Mouse (Mus musculus): Measurements from ENCODE around the gene Camkk2.

Camkk2 gene

DNA sequence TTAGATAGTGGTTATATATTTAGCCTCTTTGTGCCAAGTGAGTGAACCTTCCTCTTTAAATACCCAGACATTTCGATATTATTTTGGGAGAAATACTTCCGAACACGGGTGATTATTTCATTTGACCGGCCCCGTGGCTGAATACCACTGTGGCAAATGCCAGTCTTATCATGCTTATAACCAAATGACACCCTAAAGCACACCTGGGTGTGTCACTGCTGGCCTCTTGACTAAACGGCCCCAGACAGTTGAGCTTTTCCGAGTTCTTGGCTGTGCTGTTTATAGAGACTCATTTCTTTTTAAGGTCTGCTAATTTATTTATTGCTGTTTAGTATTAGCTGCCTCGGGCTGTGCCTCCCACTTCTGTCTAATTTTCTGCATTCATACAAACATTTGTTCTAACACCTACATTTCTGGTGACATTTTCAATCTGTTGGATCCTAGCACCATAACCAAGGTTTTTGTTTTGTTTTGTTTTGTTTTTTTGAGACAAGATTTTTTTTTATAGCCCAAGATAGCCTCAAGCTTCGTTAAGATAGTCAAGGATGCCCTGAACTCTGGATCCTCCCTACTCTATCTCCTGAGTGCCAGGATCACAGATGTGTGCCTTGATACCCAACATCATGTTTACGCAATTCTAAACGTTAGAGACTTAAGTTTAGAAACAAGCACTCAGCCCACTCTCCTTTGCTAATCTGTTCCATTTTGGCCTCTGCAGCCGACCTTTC is 78.9 kb downstream of the Camkk2 start:
- no peak for DNase-seq (ENCODE audit: low read depth in 2 of 2, low spot score in 2 of 2)

DNA sequence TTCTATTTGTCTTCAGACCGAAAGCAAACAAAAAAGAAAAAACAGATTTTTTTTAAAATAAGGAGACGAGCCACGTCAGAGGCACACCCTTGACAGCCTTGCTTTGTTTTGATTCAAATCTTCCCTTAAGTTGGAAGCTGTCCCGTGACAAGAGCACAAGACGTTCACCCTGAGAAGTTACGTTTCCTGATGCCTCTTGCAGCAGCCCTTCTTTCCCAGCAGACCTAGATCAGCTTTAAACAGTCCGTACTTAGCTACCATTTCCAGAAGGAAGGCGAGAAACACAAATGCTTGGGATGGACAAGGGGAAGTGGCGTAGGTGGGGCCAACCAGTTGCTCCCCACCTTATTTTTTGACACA is 80.5 kb downstream of the Camkk2 start:
- peak in 1 of 2 experiments; percentile 25 for DNase-seq (ENCODE audit: low read depth in 2 of 2, low spot score in 2 of 2)

DNA sequence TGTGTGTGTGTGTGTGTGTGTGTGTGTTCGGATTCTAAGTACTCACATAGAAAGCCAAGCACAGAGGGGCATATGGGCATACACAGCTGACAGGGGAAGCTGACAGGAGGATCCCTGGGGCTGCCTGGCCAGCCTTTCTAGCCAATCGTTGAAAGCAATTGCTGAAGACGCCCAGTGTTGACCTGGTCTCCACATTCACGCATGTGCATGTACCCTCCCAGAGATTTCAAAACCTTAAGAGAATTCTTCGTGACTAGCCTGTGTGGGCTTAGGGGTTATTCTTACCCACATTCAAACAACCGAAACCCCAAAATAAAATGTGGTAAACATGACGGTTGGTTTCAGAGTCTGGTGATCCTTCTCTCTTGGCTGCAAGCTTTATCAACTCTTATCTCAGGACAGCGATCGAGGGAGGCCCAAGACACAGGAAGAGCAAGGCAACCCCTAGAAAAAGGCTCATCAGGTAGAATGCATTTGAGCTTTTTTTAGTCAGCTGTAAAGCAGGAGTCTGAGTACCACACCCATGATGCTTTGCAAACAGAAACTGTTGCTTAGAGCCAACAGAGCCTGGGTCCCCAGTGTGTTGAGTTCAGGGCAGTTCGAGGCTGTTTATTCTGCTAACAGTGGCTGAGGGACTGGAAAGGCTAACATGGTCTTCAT is 81.0 kb downstream of the Camkk2 start:
- DNase-seq (ENCODE audit: low read depth in 2 of 2, low spot score in 2 of 2) = peak; percentile 29 to 52

DNA sequence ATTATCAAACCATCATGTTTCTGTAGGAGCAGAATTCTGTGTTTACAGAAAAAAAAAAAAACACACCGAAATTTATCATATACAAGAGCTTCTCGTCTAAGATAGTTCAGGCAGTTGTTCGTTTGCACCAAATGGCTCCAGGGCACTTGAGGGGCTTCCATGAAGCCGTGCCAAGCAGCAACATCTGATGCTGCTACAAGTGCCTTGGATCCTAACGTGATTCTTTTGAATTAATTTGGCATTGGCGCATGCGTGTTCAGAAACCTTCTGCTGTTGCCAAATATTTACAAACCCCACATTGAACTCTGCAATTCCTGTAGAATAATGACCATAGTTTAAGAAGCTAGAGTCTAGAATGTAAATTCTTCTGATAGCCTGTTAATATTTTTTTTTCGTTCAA is 83.7 kb downstream of the Camkk2 start:
- DNase-seq (ENCODE audit: low read depth in 2 of 2, low spot score in 2 of 2) = no peak

DNA sequence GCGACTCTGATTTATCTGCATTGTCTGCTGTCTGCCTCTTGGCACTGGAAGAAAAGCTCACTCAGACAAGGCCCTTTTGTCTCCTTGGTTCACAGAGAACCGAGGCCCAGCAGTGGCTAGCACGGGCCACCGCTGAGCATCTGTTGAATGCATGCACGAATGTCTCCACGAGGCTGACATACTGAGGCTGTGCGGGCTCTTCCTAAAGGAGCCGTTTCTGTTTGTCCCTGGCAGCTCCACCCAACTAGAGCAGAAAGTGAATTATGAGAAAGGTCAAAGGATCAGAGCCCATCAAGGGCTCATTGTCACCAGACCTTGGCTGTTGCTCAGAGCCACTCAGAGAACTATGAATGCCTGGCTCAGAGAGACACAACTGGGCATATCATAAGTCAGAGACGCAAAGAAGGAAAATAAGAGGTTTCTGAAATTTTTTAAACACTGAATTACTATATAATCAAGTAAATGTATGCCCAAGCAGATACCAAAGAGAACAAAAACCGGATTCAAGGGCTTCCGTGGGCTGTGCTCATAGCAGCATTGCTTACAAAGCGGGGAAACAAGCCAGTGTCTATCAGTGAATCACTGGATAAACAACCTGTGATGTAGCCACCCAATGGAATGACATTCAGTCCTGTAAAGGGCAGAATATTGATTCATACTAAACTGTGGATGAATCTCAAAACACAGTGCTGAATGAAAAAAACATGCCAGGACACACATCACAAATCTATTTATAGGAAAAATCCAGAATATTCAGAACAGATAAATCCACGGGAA is 85.6 kb downstream of the Camkk2 start:
- no peak for DNase-seq (ENCODE audit: low read depth in 2 of 2, low spot score in 2 of 2)

DNA sequence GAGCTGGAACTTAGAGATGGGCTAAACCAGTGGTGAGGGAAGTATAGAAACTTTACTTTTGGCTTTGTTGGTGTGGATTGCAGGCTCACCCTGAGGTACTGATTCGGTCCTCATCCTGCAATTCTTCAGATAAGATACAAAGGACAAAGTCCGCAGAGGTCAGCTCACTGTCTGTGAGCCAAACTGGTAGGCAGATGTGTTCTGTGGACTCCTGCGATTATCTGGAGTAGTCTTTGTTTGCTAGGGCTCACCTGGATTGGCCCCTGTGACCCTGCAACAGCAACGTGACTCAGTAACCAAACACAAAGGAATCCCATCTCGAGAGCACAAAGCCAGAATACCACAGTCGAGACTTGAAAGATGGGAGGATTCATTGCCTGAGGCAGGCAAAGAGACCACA is 88.7 kb downstream of the Camkk2 start:
- DNase-seq (ENCODE audit: low read depth in 2 of 2, low spot score in 2 of 2) = no peak

DNA sequence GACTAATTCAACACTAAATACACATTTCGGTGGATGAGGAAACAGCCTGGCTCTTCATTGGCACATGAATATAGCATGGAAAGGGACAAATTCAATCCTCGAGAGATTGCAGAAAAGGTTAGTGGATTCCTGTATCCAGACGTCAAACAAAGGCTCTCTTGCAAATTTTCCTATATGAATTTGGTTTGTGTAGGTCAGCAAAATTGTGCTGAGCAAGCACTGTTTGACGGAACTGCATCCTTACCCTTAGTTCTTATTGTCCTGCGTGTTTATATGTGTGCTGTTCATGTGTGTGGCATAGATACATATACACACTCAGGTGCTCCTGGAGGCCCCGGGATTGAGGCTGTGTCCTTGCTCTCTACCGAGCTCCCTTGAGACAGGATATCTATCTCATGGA is 90.1 kb downstream of the Camkk2 start:
- DNase-seq (ENCODE audit: low read depth in 2 of 2, low spot score in 2 of 2) = no peak

DNA sequence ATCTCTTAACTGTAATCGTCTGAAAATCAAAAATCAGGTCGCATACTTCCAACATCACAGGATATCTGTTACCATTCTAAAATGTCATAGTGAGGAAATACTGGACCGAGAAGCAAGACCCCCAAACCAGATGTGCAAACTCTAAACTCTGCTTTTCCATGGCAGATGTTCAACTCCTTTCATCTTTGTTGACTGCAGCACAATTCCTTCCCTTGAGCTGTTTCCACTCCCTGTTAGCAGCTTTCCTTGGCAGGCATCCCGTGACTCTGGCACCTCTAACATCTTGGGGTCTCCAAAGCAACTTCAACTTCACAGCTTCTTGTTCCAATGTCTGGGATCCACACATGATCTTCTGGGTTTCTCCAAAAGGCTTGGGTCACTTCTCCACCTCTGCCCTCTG is 91.8 kb downstream of the Camkk2 start:
- no peak for DNase-seq (ENCODE audit: low read depth in 2 of 2, low spot score in 2 of 2)

DNA sequence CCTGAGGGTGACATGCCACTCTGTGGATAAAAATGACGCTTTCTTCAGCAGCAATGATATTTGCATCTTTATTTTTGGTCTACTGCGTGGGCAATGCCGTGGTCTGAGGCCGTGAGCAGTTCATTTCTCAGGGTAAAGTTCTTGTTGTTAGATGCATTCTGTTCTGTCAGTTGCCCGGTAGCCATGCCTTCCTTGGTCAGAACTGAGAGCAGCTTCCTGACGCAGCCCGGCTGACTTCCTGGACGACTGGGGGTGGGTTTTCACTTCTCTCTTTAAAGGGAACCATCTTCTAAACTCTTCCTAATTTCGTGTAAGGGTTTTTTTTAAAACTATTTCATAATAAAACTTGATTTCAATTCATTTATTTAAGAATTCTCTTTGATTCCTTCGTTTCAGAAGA is 95.3 kb downstream of the Camkk2 start:
- DNase-seq (ENCODE audit: low read depth in 2 of 2, low spot score in 2 of 2) = no peak

DNA sequence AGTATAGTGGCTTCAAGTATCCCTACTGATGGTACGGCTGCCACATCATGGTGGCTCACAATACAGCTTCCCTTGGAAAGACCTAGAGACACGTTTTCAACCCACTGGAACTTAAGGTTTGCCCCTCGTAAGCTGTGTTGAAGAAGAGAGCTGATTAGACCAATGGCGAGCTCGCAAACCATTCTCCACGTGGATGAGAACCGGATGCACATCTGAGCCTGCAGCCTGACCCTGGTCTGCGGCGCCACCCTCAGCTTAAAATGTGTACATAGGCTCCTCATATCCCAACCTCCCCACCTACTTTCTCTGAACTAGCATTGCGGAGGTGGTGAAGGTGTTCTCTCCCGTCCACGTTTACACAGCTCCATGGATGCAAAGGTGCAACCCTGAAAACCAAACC is 97.9 kb downstream of the Camkk2 start:
- no peak for DNase-seq (ENCODE audit: low read depth in 2 of 2, low spot score in 2 of 2)
